Mouse (Mus musculus): ENCODE measurements at regions not wholly inside any gene's neighbourhood (a gene's known extent, or its start where the extent isn't known, plus 50 kb on each side); places are given as distances from the start of the nearest gene placed in this dataset.

DNA sequence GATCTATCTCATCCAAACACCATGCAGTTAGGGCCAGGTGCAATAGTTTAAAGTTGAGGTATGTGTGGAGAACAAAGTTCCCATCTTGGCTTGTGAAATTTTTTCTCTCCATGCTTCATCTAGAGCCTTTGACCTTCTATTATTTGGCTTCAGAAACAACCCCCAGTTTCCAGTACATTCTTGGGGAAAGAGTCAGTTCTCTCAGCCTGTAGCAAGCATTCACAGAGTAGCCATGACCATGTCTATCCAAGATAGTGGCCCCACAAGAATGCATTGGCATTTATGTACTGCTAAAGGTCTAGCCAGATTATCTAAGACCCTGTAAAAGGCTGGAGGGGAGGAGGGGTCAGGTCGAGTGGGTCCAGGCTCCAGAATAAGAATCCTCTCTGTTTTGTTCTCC, 229.8 kb downstream of the En1 start:
- Histone ChIP-seq H3K9me3 (ENCODE audit: control insufficient read depth, low read length) (no peaks in the 10 kb centered on the region), H3K27me3 (ENCODE audit: control insufficient read depth, insufficient read depth, low read length) (no peaks in the 10 kb centered on the region), H3K27ac (replicated peaks) (no peak overlapping the region), H3K4me1 (replicated peaks; ENCODE audit: control insufficient read depth, insufficient read depth) (no peaks in the 10 kb centered on the region), H3K36me3 (ENCODE audit: control insufficient read depth, insufficient read depth, low read length) (no peaks in the 10 kb centered on the region), H3K4me2 (replicated peaks; ENCODE audit: low read depth) (no peak overlapping the region), H3K9ac (ENCODE audit: low read length) (no peak overlapping the region), H3K4me3 (ENCODE audit: low read depth, low read length) (no peak overlapping the region)
- 44% methylated on average over 1 of the region's 1 CpGs for WGBS
- ATAC-seq (ENCODE audit: low FRiP score, low TSS enrichment) (no peak), DNase-seq (ENCODE audit: low spot score) (no peak)
- TF ChIP-seq EP300 (optimal IDR thresholded peaks at IDR 0.05): no peak
- no peak for TF ChIP-seq CTCF (IDR thresholded peaks at IDR 0.05; ENCODE audit: low read depth)

DNA sequence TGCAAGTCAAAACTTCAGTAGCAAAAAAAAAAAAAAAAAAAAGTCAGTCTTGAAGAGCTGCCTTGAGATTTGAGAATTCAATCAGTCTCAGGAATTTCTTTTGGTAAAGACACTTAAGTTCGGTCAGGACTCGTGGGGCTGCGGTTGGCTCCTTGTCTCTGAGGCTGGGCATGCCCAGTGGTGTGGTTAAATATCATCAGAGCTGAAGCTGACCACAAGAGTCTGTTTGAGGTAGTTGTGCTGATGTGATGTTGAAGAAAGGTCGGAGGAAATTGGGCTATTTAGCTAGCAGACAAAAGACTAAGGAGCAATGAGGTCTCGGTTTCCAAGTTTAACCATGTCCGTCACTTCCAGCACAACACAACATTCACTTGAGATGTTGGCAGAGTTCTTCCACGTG, 240.4 kb downstream of the En1 start:
- Histone ChIP-seq H3K9me3 (ENCODE audit: control insufficient read depth, low read length) (no peaks in the 10 kb centered on the region), H3K36me3 (ENCODE audit: control insufficient read depth, insufficient read depth, low read length) (no peaks in the 10 kb centered on the region), H3K9ac (ENCODE audit: low read length) (no peak overlapping the region), H3K4me1 (replicated peaks; ENCODE audit: control insufficient read depth, insufficient read depth) (no peaks in the 10 kb centered on the region), H3K27me3 (ENCODE audit: control insufficient read depth, insufficient read depth, low read length) (no peaks in the 10 kb centered on the region), H3K4me3 (ENCODE audit: low read depth, low read length) (no peak overlapping the region), H3K4me2 (replicated peaks; ENCODE audit: low read depth) (no peak overlapping the region), H3K27ac (replicated peaks) (no peak overlapping the region)
- 61% methylated on average over 7 of the region's 7 CpGs for WGBS
- ATAC-seq (ENCODE audit: low FRiP score, low TSS enrichment) (no peak), DNase-seq (ENCODE audit: low spot score) (no peak)
- TF ChIP-seq EP300 (optimal IDR thresholded peaks at IDR 0.05): no peak
- no peak for TF ChIP-seq CTCF (IDR thresholded peaks at IDR 0.05; ENCODE audit: low read depth)

DNA sequence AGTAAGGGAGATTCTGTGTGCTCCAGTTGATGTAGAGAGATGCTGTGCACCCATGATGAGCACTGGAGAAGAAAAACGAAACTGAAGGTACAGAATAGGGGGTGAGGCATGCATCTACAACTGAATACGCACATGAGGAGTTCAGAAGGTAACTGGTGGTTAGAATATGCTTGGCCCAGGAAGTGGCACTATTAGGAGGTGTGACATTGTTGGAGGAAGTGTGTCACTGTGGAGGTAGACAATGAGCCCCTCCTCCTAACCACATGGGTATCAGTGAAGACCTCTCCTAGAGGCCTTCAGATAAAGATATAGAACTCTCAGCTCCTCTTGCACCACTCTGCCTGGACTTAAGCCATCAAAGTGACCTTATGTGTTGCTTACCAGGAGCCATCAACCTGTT, 243.9 kb downstream of the En1 start:
- Histone ChIP-seq H3K4me1 (replicated peaks; ENCODE audit: control insufficient read depth, insufficient read depth) (no peaks in the 10 kb centered on the region), H3K36me3 (ENCODE audit: control insufficient read depth, insufficient read depth, low read length) (no peaks in the 10 kb centered on the region), H3K9me3 (ENCODE audit: control insufficient read depth, low read length) (no peaks in the 10 kb centered on the region), H3K4me2 (replicated peaks; ENCODE audit: low read depth) (no peak overlapping the region), H3K4me3 (ENCODE audit: low read depth, low read length) (no peak overlapping the region), H3K9ac (ENCODE audit: low read length) (no peak overlapping the region), H3K27me3 (ENCODE audit: control insufficient read depth, insufficient read depth, low read length) (no peaks in the 10 kb centered on the region), H3K27ac (replicated peaks) (no peak overlapping the region)
- 60% methylated on average over 2 of the region's 2 CpGs for WGBS
- TF ChIP-seq EP300 (optimal IDR thresholded peaks at IDR 0.05): no peak
- no peak for TF ChIP-seq CTCF (IDR thresholded peaks at IDR 0.05; ENCODE audit: low read depth)
- ATAC-seq (ENCODE audit: low FRiP score, low TSS enrichment): no peak
- DNase-seq (ENCODE audit: low spot score): no peak

DNA sequence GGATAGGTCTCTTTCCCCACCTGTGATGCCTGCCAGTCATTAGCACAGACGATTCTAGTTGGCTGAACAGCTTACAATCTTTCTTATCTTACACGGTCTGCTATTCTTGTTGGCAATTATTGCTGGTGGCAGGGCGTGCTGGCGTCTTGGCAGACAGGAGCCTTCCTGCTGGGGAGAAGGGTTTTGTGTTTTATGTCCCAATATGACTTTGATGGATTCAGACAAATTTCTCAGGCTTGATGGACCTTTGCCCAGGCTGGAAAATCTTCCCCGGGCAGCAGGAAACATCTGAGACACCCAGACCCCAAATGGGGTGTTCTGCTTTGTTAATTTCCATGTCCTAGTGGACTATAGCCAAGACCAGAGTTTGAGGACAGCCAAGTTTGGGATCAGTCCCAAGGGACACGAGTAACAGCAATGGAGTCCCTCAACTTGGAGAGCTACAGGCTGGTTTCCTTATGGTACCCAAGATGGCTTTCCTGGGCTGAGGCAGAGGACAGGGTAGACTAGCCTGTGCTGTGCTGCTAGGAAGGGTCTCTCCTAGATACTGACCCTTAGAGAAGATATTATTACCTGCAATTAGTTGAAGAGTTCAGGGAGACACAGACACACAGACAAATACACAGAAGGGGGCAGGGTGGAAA, 249.8 kb downstream of the En1 start:
- H3K4me1 ChIP-seq (replicated peaks; ENCODE audit: control insufficient read depth, insufficient read depth): no peaks in the 10 kb centered on the region
- H3K4me2 ChIP-seq (replicated peaks; ENCODE audit: low read depth): no peak overlapping the region
- DNase-seq (ENCODE audit: low spot score) (no peak), ATAC-seq (ENCODE audit: low FRiP score, low TSS enrichment) (no peak)
- TF ChIP-seq CTCF (IDR thresholded peaks at IDR 0.05; ENCODE audit: low read depth) (no peak), EP300 (optimal IDR thresholded peaks at IDR 0.05) (no peak)
- H3K27me3 ChIP-seq (ENCODE audit: control insufficient read depth, insufficient read depth, low read length): no peaks in the 10 kb centered on the region
- no peak overlapping the region for H3K9ac ChIP-seq (ENCODE audit: low read length)
- H3K4me3 ChIP-seq (ENCODE audit: low read depth, low read length): no peak overlapping the region
- 52% methylated on average over 6 of the region's 6 CpGs for WGBS
- no peaks in the 10 kb centered on the region for H3K36me3 ChIP-seq (ENCODE audit: control insufficient read depth, insufficient read depth, low read length)
- no peaks in the 10 kb centered on the region for H3K9me3 ChIP-seq (ENCODE audit: control insufficient read depth, low read length)
- no peak overlapping the region for H3K27ac ChIP-seq (replicated peaks)

DNA sequence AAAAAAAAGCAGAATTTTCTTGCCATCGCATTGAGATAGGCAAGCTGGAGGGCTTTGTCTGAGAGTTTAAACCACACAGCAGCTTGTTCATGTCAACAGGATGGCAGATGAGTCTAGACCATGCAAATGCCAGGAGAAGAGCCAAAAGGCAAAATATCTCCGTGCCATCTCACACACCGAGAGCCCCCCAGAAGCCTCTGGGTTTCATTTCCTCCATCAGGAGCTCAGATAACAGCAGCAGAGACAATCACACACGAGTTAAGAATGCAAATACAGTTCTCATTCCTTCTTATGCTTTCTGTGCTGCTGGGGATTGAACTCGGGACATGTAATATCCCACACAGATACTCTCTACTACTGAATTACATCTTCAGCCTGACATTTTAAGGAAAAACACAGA, 255.3 kb downstream of the En1 start:
- no peak for DNase-seq (ENCODE audit: low spot score)
- H3K4me2 ChIP-seq (replicated peaks; ENCODE audit: low read depth): no peak overlapping the region

DNA sequence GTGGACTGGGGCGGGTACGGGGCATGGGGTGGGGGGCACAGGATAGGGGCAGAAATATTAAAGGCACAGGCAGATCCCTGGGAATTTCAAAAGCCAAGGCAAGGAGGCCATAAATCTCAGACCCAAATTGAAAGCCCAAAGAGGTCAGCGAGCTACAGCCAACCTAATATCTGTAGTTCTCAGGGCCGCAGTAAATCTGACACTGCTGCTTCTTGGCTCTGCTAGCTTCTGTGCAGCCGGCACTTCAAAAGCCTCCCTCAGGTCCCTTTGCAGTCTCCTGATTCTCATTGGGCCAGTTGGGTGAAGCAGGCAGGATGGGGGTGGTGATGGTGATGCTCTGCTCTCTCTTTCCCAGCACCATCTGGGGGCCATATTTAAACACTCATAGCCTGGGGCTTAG, 257.3 kb downstream of the En1 start:
- Histone ChIP-seq H3K9ac (ENCODE audit: low read length) (no peak overlapping the region), H3K27ac (replicated peaks) (no peak overlapping the region), H3K4me2 (replicated peaks; ENCODE audit: low read depth) (no peak overlapping the region), H3K9me3 (ENCODE audit: control insufficient read depth, low read length) (no peaks in the 10 kb centered on the region), H3K4me1 (replicated peaks; ENCODE audit: control insufficient read depth, insufficient read depth) (no peaks in the 10 kb centered on the region), H3K4me3 (ENCODE audit: low read depth, low read length) (no peak overlapping the region), H3K36me3 (ENCODE audit: control insufficient read depth, insufficient read depth, low read length) (no peaks in the 10 kb centered on the region), H3K27me3 (ENCODE audit: control insufficient read depth, insufficient read depth, low read length) (no peaks in the 10 kb centered on the region)
- no peak for DNase-seq (ENCODE audit: low spot score)
- ATAC-seq (ENCODE audit: low FRiP score, low TSS enrichment): no peak
- 61% methylated on average over 5 of the region's 5 CpGs for WGBS
- TF ChIP-seq CTCF (IDR thresholded peaks at IDR 0.05; ENCODE audit: low read depth) (no peak), EP300 (optimal IDR thresholded peaks at IDR 0.05) (no peak)

More for the DNA sequence above, 255.3 kb downstream of the En1 start:
- H3K36me3 ChIP-seq (ENCODE audit: control insufficient read depth, insufficient read depth, low read length): no peaks in the 10 kb centered on the region
- WGBS: 42% methylated on average over 5 of the region's 5 CpGs
- no peak for TF ChIP-seq CTCF (IDR thresholded peaks at IDR 0.05; ENCODE audit: low read depth)
- TF ChIP-seq EP300 (optimal IDR thresholded peaks at IDR 0.05): no peak
- no peak overlapping the region for H3K4me3 ChIP-seq (ENCODE audit: low read depth, low read length)
- H3K27me3 ChIP-seq (ENCODE audit: control insufficient read depth, insufficient read depth, low read length): no peaks in the 10 kb centered on the region
- H3K4me1 ChIP-seq (replicated peaks; ENCODE audit: control insufficient read depth, insufficient read depth): no peaks in the 10 kb centered on the region
- H3K9me3 ChIP-seq (ENCODE audit: control insufficient read depth, low read length): no peaks in the 10 kb centered on the region
- no peak overlapping the region for H3K9ac ChIP-seq (ENCODE audit: low read length)
- no peak for ATAC-seq (ENCODE audit: low FRiP score, low TSS enrichment)
- H3K27ac ChIP-seq (replicated peaks): no peak overlapping the region

All from stomach, postnatal 0 days (tissue).